ENCODE assay signal across 12 mouse cellular contexts in genomic region chr9:65244036-65244806, GRCm38 (mm10). TPM values are rescaled to one million over a fixed set of nuclear protein-coding genes. Genes with fewer than 3 reads are reported as not detected.
DNase-seq lines count a peak whose midpoint lies in the region; ATAC-seq lines count a peak whose summit lies in the region.
"Had no signal": no experiment of that assay in that cellular context is flagged by ENCODE, and none has a peak within 500 bp of the region (broad histone marks: within the 10 kb centered on the region; RNA-seq: fewer than 3 reads in every experiment).

No protein-coding gene starts in this region.

- no peak overlapping the region for H3K4me2 ChIP-seq in hindbrain, embryonic 14.5 days (replicated peaks)

- H3K9me3 ChIP-seq in hindbrain, embryonic 10.5 days: no peaks in the 10 kb centered on the region
- H3K9me3 ChIP-seq in hindbrain, embryonic 14.5 days (ENCODE audit: control insufficient read depth, low read length): no peaks in the 10 kb centered on the region

- no peak overlapping the region for H3K9ac ChIP-seq in hindbrain, embryonic 14.5 days

- DNase-seq in hindbrain, embryonic 10.5 days (ENCODE audit: low spot score): no peak
- DNase-seq in hindbrain, embryonic 14.5 days (ENCODE audit: low spot score): no peak
- peak; percentile 8 for DNase-seq in right cerebral cortex, postnatal 25 days
- DNase-seq in right cerebral cortex, postnatal 14 days: no peak
- DNase-seq in kidney, postnatal 25 days: peak; percentile 21 to 61
- DNase-seq in spleen, postnatal 10 days (ENCODE audit: low spot score in 2 of 2): no peak
- no peak for DNase-seq in cerebellum, adult 11 months
- DNase-seq in heart, postnatal 36 days: no peak
- DNase-seq: cerebellum, adult 9-11 months; heart, adult 18-20 months had no signal

- H3K27ac ChIP-seq in hindbrain, embryonic 10.5 days: 0 out of 2 replicates have a peak overlapping the region, but pooled peaks have one; percentile 36
- no peak overlapping the region for H3K27ac ChIP-seq in hindbrain, embryonic 14.5 days

- intact Hi-C loops in heart, postnatal 36 days (cut with DNase I): no loop called here

- H3K4me3 ChIP-seq in hindbrain, embryonic 10.5 days: no peak overlapping the region
- H3K4me3 ChIP-seq in hindbrain, embryonic 14.5 days (replicated peaks; ENCODE audit: low read length): no peak overlapping the region

- peaks cover 27% of the 10 kb centered on the region for H3K4me1 ChIP-seq in hindbrain, embryonic 10.5 days (replicated peaks)
- peaks cover 3% of the 10 kb centered on the region; the same call in 1 of the 2 replicates for H3K4me1 ChIP-seq in hindbrain, embryonic 14.5 days (replicated peaks; ENCODE audit: control insufficient read depth, insufficient read depth, low read length)

- H3K36me3 ChIP-seq in hindbrain, embryonic 10.5 days: no peaks in the 10 kb centered on the region
- no peaks in the 10 kb centered on the region for H3K36me3 ChIP-seq in hindbrain, embryonic 14.5 days (replicated peaks; ENCODE audit: control insufficient read depth, insufficient read depth)

- ATAC-seq in hindbrain, embryonic 14.5 days (ENCODE audit: low FRiP score): no peak

- H3K27me3 ChIP-seq in hindbrain, embryonic 10.5 days (ENCODE audit: insufficient read depth, poor library complexity, severe bottlenecking): no peaks in the 10 kb centered on the region
- H3K27me3 ChIP-seq in hindbrain, embryonic 14.5 days (ENCODE audit: control insufficient read depth, insufficient read depth, low read length): no peaks in the 10 kb centered on the region

- WGBS in hindbrain, embryonic 10.5 days: 61% methylated on average over 9 of the region's 9 CpGs
- WGBS in hindbrain, embryonic 14.5 days: 66% methylated on average over 9 of the region's 9 CpGs

RNA-seq across cellular contexts. Expression of gene Cilp, which starts 20.8 kb away (rescaled TPM):
- polyA plus RNA-seq in hindbrain, embryonic 10.5 days (2016; fragmentation: Nextera tagmentation; extraction: Ambion mirVana): 0.25 TPM in 1 of 2 replicates, not detected in the other
- polyA plus RNA-seq in hindbrain, embryonic 14.5 days (2014; fragmentation: Nextera tagmentation; extraction: Ambion mirVana): 0.33 and 0.84 TPM in 2 replicates
- 1 to 10 TPM; 3.9 to 5.6 TPM for total RNA-seq in heart, postnatal 36 days (2021)
- total RNA-seq: hematopoietic stem cell, adult 5-6 weeks; layer of hippocampus, postnatal 25 days had no signal

RNA-seq across cellular contexts. Expression of gene Parp16, which starts 49.1 kb away (rescaled TPM):
- polyA plus RNA-seq in hindbrain, embryonic 10.5 days (2016; fragmentation: Nextera tagmentation; extraction: Ambion mirVana): 7.7 and 8.0 TPM in 2 replicates
- polyA plus RNA-seq in hindbrain, embryonic 14.5 days (2014; fragmentation: Nextera tagmentation; extraction: Ambion mirVana): 6.3 and 7.9 TPM in 2 replicates
- total RNA-seq in heart, postnatal 36 days (2021): 1 to 10 TPM; 3.8 to 4.1 TPM

RNA-seq across cellular contexts. Expression of gene Clpx, which starts 49.8 kb away (rescaled TPM):
- polyA plus RNA-seq in hindbrain, embryonic 10.5 days (2016; fragmentation: Nextera tagmentation; extraction: Ambion mirVana): 35.3 and 42.1 TPM in 2 replicates
- polyA plus RNA-seq in hindbrain, embryonic 14.5 days (2014; fragmentation: Nextera tagmentation; extraction: Ambion mirVana): 41.5 and 43.7 TPM in 2 replicates
- total RNA-seq in heart, postnatal 36 days (2021): 100 to 1,000 TPM; 127 to 134 TPM

Comparison
In these comparisons a context has a peak if more than half of its experiments do, and no peak if none do; other contexts are left out.
1. DNase-seq: peak in right cerebral cortex, postnatal 25 days (single experiment) and kidney, postnatal 25 days (2 of 2); none in hindbrain, embryonic 10.5 days (single experiment), hindbrain, embryonic 14.5 days (single experiment), right cerebral cortex, postnatal 14 days (single experiment), spleen, postnatal 10 days (0 of 2), cerebellum, adult 11 months (single experiment) and heart, postnatal 36 days (0 of 2).